Mouse (Mus musculus) heart, embryonic 16.5 days (tissue): ENCODE data around the gene Bend4. TPM values are rescaled to one million over a fixed set of nuclear protein-coding genes. Genes with fewer than 3 reads are reported as not detected.

ENCODE experiments used
- ATAC-seq: fragments of 200-750 bp; cut with Nextera tagmentation; replicated peaks from 2 replicates; pipeline ENCODE4 v1.8.0; 2017; ENCODE audit warnings: moderate number of reproducible peaks; ENCODE audit not compliant: insufficient read depth, low FRiP score; ENCODE audit errors: extremely low read depth
- H3K27ac ChIP-seq: fragments of 300-500 bp; sonication (generic); 2 replicates; pipeline ENCODE4 v1.5.1; 2014; ENCODE audit warnings: mild to moderate bottlenecking, low read length, control low read depth, moderate library complexity
- H3K27me3 ChIP-seq: fragments of 300-500 bp; sonication (generic); 2 replicates; pipeline ENCODE4 v1.6.1; 2014; ENCODE audit warnings: low read length, mixed read lengths; ENCODE audit not compliant: control insufficient read depth, insufficient read depth
- H3K36me3 ChIP-seq: fragments of 300-500 bp; sonication (generic); 2 replicates; pipeline ENCODE4 v1.6.1; 2014; ENCODE audit not compliant: control insufficient read depth, insufficient read depth
- H3K4me1 ChIP-seq: fragments of 300-500 bp; sonication (generic); 2 replicates; pipeline ENCODE4 v1.6.1; 2014; ENCODE audit warnings: low read length, mixed read lengths; ENCODE audit not compliant: control insufficient read depth, insufficient read depth
- H3K4me2 ChIP-seq: fragments of 300-500 bp; sonication (generic); 2 replicates; pipeline ENCODE4 v1.6.1; 2014; ENCODE audit warnings: low read depth, mild to moderate bottlenecking, control low read depth, low read length
- H3K4me3 ChIP-seq: fragments of 300-500 bp; sonication (generic); 2 replicates; pipeline ENCODE4 v1.5.1; 2014; ENCODE audit warnings: mild to moderate bottlenecking, control low read depth, low read length
- H3K9ac ChIP-seq: fragments of 300-500 bp; sonication (generic); 2 replicates; pipeline ENCODE4 v1.6.1; 2014; ENCODE audit warnings: low read length, control low read depth
- H3K9me3 ChIP-seq: fragments of 300-500 bp; sonication (generic); replicated peaks from 2 replicates; pipeline ENCODE4 v1.6.1; 2016; ENCODE audit warnings: low read length; ENCODE audit not compliant: control insufficient read depth
- WGBS: fragments of 180-500 bp; shearing (Covaris S2); extraction: QIAGEN DNeasy Blood & Tissue Kit; methylation state at CpG from one replicate; pipeline ENCODE4 v1.1.7; 2014; 5-methylcytosine and 5-hydroxymethylcytosine counted together
- polyA plus RNA-seq: library from polyadenylated mRNA; unstranded; fragments of >200 nt; fragmentation: Nextera tagmentation; extraction: Ambion mirVana; gene quantifications from 2 replicates; pipeline ENCODE4 v1.2.1, GENCODE M21; 2015

The Bend4 gene
- polyA plus RNA-seq, 1 experiment from 2014 or later = 12.7 TPM

GRCm38 (mm10) chr5:67401612-67402011 is 26.5 kb downstream of the Bend4 start:
- H3K4me3 ChIP-seq = no peak overlapping the region
- no peak overlapping the region for H3K9ac ChIP-seq
- H3K4me1 ChIP-seq = no peaks in the 10 kb centered on the region
- no peak overlapping the region for H3K4me2 ChIP-seq
- H3K9me3 ChIP-seq = no peaks in the 10 kb centered on the region
- no peak for ATAC-seq
- WGBS = 73% methylated on average over 9 of the region's 9 CpGs
- H3K36me3 ChIP-seq = peaks cover 16% of the 10 kb centered on the region
- no peaks in the 10 kb centered on the region for H3K27me3 ChIP-seq
- no peak overlapping the region for H3K27ac ChIP-seq

GRCm38 (mm10) chr5:67400608-67401480 is 27.3 kb downstream of the Bend4 start:
- no peaks in the 10 kb centered on the region for H3K9me3 ChIP-seq
- ATAC-seq = no peak
- no peak overlapping the region for H3K4me2 ChIP-seq
- WGBS = 86% methylated on average over 12 of the region's 12 CpGs
- H3K36me3 ChIP-seq = peaks cover 16% of the 10 kb centered on the region
- peaks cover 1% of the 10 kb centered on the region; the same call in 1 of the 2 replicates for H3K4me1 ChIP-seq
- H3K4me3 ChIP-seq = no peak overlapping the region
- no peaks in the 10 kb centered on the region for H3K27me3 ChIP-seq
- no peak overlapping the region for H3K9ac ChIP-seq
- H3K27ac ChIP-seq = no peak overlapping the region

GRCm38 (mm10) chr5:67399876-67400607 is 28.1 kb downstream of the Bend4 start:
- H3K36me3 ChIP-seq = peaks cover 16% of the 10 kb centered on the region
- WGBS = 88% methylated on average over 28 of the region's 28 CpGs

GRCm38 (mm10) chr5:67397186-67397585 is 30.9 kb downstream of the Bend4 start:
- no peak overlapping the region for H3K4me2 ChIP-seq
- no peak for ATAC-seq
- H3K4me3 ChIP-seq = no peak overlapping the region
- no peak overlapping the region for H3K9ac ChIP-seq
- peaks cover 12% of the 10 kb centered on the region for H3K4me1 ChIP-seq
- no peak overlapping the region for H3K27ac ChIP-seq
- H3K27me3 ChIP-seq = no peaks in the 10 kb centered on the region
- no peaks in the 10 kb centered on the region for H3K9me3 ChIP-seq
- H3K36me3 ChIP-seq = peaks cover 16% of the 10 kb centered on the region
- WGBS = 90% methylated on average over 14 of the region's 14 CpGs

More at GRCm38 (mm10) chr5:67399876-67400607, 28.1 kb downstream of the Bend4 start:
- no peak overlapping the region for H3K9ac ChIP-seq
- no peaks in the 10 kb centered on the region for H3K27me3 ChIP-seq
- H3K4me3 ChIP-seq = no peak overlapping the region
- H3K4me2 ChIP-seq = no peak overlapping the region
- H3K27ac ChIP-seq = no peak overlapping the region
- no peak for ATAC-seq
- peaks cover 5% of the 10 kb centered on the region for H3K4me1 ChIP-seq
- H3K9me3 ChIP-seq = no peaks in the 10 kb centered on the region

GRCm38 (mm10) chr5:67395211-67395851 is 32.8 kb downstream of the Bend4 start:
- Histone ChIP-seq H3K27ac (0 out of 2 replicates have a peak overlapping the region, but pooled peaks have one; percentile 2), H3K9ac (no peak overlapping the region), H3K9me3 (no peaks in the 10 kb centered on the region), H3K4me2 (peak overlapping the region; percentile 34), H3K36me3 (peaks cover 16% of the 10 kb centered on the region), H3K4me3 (no peak overlapping the region), H3K4me1 (peaks cover 12% of the 10 kb centered on the region), H3K27me3 (no peaks in the 10 kb centered on the region)
- 41% methylated on average over 11 of the region's 11 CpGs for WGBS
- ATAC-seq = peak; percentile 60; the same call in 1 of the 2 replicates

GRCm38 (mm10) chr5:67393951-67394350 is 34.2 kb downstream of the Bend4 start:
- 73% methylated on average over 6 of the region's 6 CpGs for WGBS
- Histone ChIP-seq H3K27ac (no peak overlapping the region), H3K4me1 (peaks cover 12% of the 10 kb centered on the region), H3K36me3 (peaks cover 15% of the 10 kb centered on the region), H3K27me3 (no peaks in the 10 kb centered on the region), H3K4me3 (no peak overlapping the region), H3K9ac (no peak overlapping the region), H3K4me2 (no peak overlapping the region), H3K9me3 (no peaks in the 10 kb centered on the region)
- ATAC-seq = no peak

- H3K4me1 ChIP-seq = no peaks in the 10 kb centered on the region
- WGBS = 87% methylated on average over 7 of the region's 7 CpGs
Measured at GRCm38 (mm10) chr5:67382556-67382955, 45.6 kb downstream of the Bend4 start.

GRCm38 (mm10) chr5:67381690-67382089 is 46.4 kb downstream of the Bend4 start:
- ATAC-seq = no peak
- 96% methylated on average over 2 of the region's 2 CpGs for WGBS
- no peaks in the 10 kb centered on the region for H3K27me3 ChIP-seq

More at GRCm38 (mm10) chr5:67382556-67382955, 45.6 kb downstream of the Bend4 start:
- Histone ChIP-seq H3K9ac (no peak overlapping the region), H3K9me3 (no peaks in the 10 kb centered on the region), H3K36me3 (no peaks in the 10 kb centered on the region), H3K27me3 (no peaks in the 10 kb centered on the region), H3K27ac (no peak overlapping the region), H3K4me3 (no peak overlapping the region), H3K4me2 (no peak overlapping the region)
- ATAC-seq = no peak

More at GRCm38 (mm10) chr5:67381690-67382089, 46.4 kb downstream of the Bend4 start:
- Histone ChIP-seq H3K4me1 (no peaks in the 10 kb centered on the region), H3K36me3 (no peaks in the 10 kb centered on the region), H3K4me2 (no peak overlapping the region), H3K27ac (no peak overlapping the region), H3K4me3 (no peak overlapping the region), H3K9me3 (no peaks in the 10 kb centered on the region), H3K9ac (no peak overlapping the region)
